Mouse (Mus musculus): Measurements from ENCODE around the gene Cdc26. TPM values are rescaled to one million over a fixed set of nuclear protein-coding genes. Genes with fewer than 3 reads are reported as not detected.

The Cdc26 gene
- polyA plus RNA-seq, 1 experiment from 2014 or later: 231 TPM

GRCm38 (mm10) chr4:62411606-62412005 lies 3.2 kb upstream of the Cdc26 start:
- H3K36me3 ChIP-seq (replicated peaks; ENCODE audit: control insufficient read depth, insufficient read depth, low read depth, low read length): peaks cover 1% of the 10 kb centered on the region
- ATAC-seq (replicated peaks; ENCODE audit: insufficient number of reproducible peaks, low FRiP score, low TSS enrichment, low read depth): no peak

GRCm38 (mm10) chr4:62410325-62410724 lies 1.9 kb upstream of the Cdc26 start:
- 90% methylated on average over 2 of the region's 2 CpGs for WGBS
- no peaks in the 10 kb centered on the region for H3K9me3 ChIP-seq (replicated peaks; ENCODE audit: control insufficient read depth, low read length)
- H3K4me2 ChIP-seq (ENCODE audit: low read depth, low read length): peak overlapping the region; percentile 74; the same call in 1 of the 2 replicates
- H3K9ac ChIP-seq (replicated peaks; ENCODE audit: low read length): no peak overlapping the region
- no peak overlapping the region for H3K27ac ChIP-seq (replicated peaks; ENCODE audit: low read depth, low read length)
- peak overlapping the region; percentile 70 for H3K4me3 ChIP-seq (ENCODE audit: low read depth, low read length)
- no peaks in the 10 kb centered on the region for H3K27me3 ChIP-seq (ENCODE audit: control insufficient read depth, insufficient read depth, low read length)
- ATAC-seq (replicated peaks; ENCODE audit: insufficient number of reproducible peaks, low FRiP score, low TSS enrichment, low read depth) (no peak), DNase-seq (ENCODE audit: low spot score) (no peak)
- no peaks in the 10 kb centered on the region; the same call in none of the 2 replicates for H3K36me3 ChIP-seq (replicated peaks; ENCODE audit: control insufficient read depth, insufficient read depth, low read depth, low read length)
- no peaks in the 10 kb centered on the region; the same call in 1 of the 2 replicates for H3K4me1 ChIP-seq (ENCODE audit: control insufficient read depth, insufficient read depth, low read length)

More at GRCm38 (mm10) chr4:62411606-62412005, 3.2 kb upstream of the Cdc26 start:
- no peaks in the 10 kb centered on the region for H3K4me1 ChIP-seq (ENCODE audit: control insufficient read depth, insufficient read depth, low read length)
- no peak for DNase-seq (ENCODE audit: low spot score)
- no peak overlapping the region for H3K4me3 ChIP-seq (ENCODE audit: low read depth, low read length)
- H3K9ac ChIP-seq (replicated peaks; ENCODE audit: low read length): no peak overlapping the region
- H3K9me3 ChIP-seq (replicated peaks; ENCODE audit: control insufficient read depth, low read length): no peaks in the 10 kb centered on the region
- H3K27me3 ChIP-seq (ENCODE audit: control insufficient read depth, insufficient read depth, low read length): no peaks in the 10 kb centered on the region
- 94% methylated on average over 10 of the region's 10 CpGs for WGBS
- no peak overlapping the region for H3K27ac ChIP-seq (replicated peaks; ENCODE audit: low read depth, low read length)
- no peak overlapping the region for H3K4me2 ChIP-seq (ENCODE audit: low read depth, low read length)

GRCm38 (mm10) chr4:62409615-62410014 lies 1.2 kb upstream of the Cdc26 start:
- peak overlapping the region; percentile 70 for H3K4me3 ChIP-seq (ENCODE audit: low read depth, low read length)
- no peaks in the 10 kb centered on the region for H3K27me3 ChIP-seq (ENCODE audit: control insufficient read depth, insufficient read depth, low read length)
- ATAC-seq (replicated peaks; ENCODE audit: insufficient number of reproducible peaks, low FRiP score, low TSS enrichment, low read depth) (no peak), DNase-seq (ENCODE audit: low spot score) (no peak)
- H3K36me3 ChIP-seq (replicated peaks; ENCODE audit: control insufficient read depth, insufficient read depth, low read depth, low read length): no peaks in the 10 kb centered on the region; the same call in none of the 2 replicates
- H3K4me2 ChIP-seq (ENCODE audit: low read depth, low read length): peak overlapping the region; percentile 74
- H3K9me3 ChIP-seq (replicated peaks; ENCODE audit: control insufficient read depth, low read length): no peaks in the 10 kb centered on the region
- peak overlapping the region; percentile 84 for H3K9ac ChIP-seq (replicated peaks; ENCODE audit: low read length)
- H3K27ac ChIP-seq (replicated peaks; ENCODE audit: low read depth, low read length): no peak overlapping the region
- 43% methylated on average over 6 of the region's 6 CpGs for WGBS
- H3K4me1 ChIP-seq (ENCODE audit: control insufficient read depth, insufficient read depth, low read length): no peaks in the 10 kb centered on the region; the same call in 1 of the 2 replicates

GRCm38 (mm10) chr4:62407730-62408582 lies 486 bp downstream of the Cdc26 start:
- H3K27ac ChIP-seq (replicated peaks; ENCODE audit: low read depth, low read length): peak overlapping the region; percentile 52
- H3K4me1 ChIP-seq (ENCODE audit: control insufficient read depth, insufficient read depth, low read length): no peaks in the 10 kb centered on the region; the same call in 1 of the 2 replicates
- H3K9ac ChIP-seq (replicated peaks; ENCODE audit: low read length): peak overlapping the region; percentile 84
- H3K27me3 ChIP-seq (ENCODE audit: control insufficient read depth, insufficient read depth, low read length): no peaks in the 10 kb centered on the region
- no peaks in the 10 kb centered on the region for H3K9me3 ChIP-seq (replicated peaks; ENCODE audit: control insufficient read depth, low read length)
- peak overlapping the region; percentile 70 for H3K4me3 ChIP-seq (ENCODE audit: low read depth, low read length)
- H3K36me3 ChIP-seq (replicated peaks; ENCODE audit: control insufficient read depth, insufficient read depth, low read depth, low read length): no peaks in the 10 kb centered on the region; the same call in 1 of the 2 replicates
- H3K4me2 ChIP-seq (ENCODE audit: low read depth, low read length): peak overlapping the region; percentile 32
- WGBS: under 1% methylated on average over 35 of the region's 35 CpGs
- DNase-seq (ENCODE audit: low spot score) (peak; percentile 87), ATAC-seq (replicated peaks; ENCODE audit: insufficient number of reproducible peaks, low FRiP score, low TSS enrichment, low read depth) (no peak; the same call in 1 of the 2 replicates)

- Histone ChIP-seq H3K27me3 (ENCODE audit: control insufficient read depth, insufficient read depth, low read length) (no peaks in the 10 kb centered on the region), H3K27ac (replicated peaks; ENCODE audit: low read depth, low read length) (no peak overlapping the region), H3K36me3 (replicated peaks; ENCODE audit: control insufficient read depth, insufficient read depth, low read depth, low read length) (peaks cover 8% of the 10 kb centered on the region), H3K9ac (replicated peaks; ENCODE audit: low read length) (no peak overlapping the region), H3K4me3 (ENCODE audit: low read depth, low read length) (no peak overlapping the region), H3K4me1 (ENCODE audit: control insufficient read depth, insufficient read depth, low read length) (no peaks in the 10 kb centered on the region; the same call in 1 of the 2 replicates), H3K4me2 (ENCODE audit: low read depth, low read length) (no peak overlapping the region), H3K9me3 (replicated peaks; ENCODE audit: control insufficient read depth, low read length) (no peaks in the 10 kb centered on the region)
- DNase-seq (ENCODE audit: low spot score) (no peak), ATAC-seq (replicated peaks; ENCODE audit: insufficient number of reproducible peaks, low FRiP score, low TSS enrichment, low read depth) (no peak)
- WGBS: 85% methylated on average over 4 of the region's 4 CpGs
These were observed 2.3 kb downstream of the Cdc26 start for GRCm38 (mm10) chr4:62406133-62406532.

GRCm38 (mm10) chr4:62398956-62399355 lies 9.5 kb downstream of the Cdc26 start:
- no peaks in the 10 kb centered on the region for H3K9me3 ChIP-seq (replicated peaks; ENCODE audit: control insufficient read depth, low read length)
- no peaks in the 10 kb centered on the region for H3K4me1 ChIP-seq (ENCODE audit: control insufficient read depth, insufficient read depth, low read length)
- H3K27me3 ChIP-seq (ENCODE audit: control insufficient read depth, insufficient read depth, low read length): no peaks in the 10 kb centered on the region
- peaks cover 16% of the 10 kb centered on the region for H3K36me3 ChIP-seq (replicated peaks; ENCODE audit: control insufficient read depth, insufficient read depth, low read depth, low read length)
- H3K4me3 ChIP-seq (ENCODE audit: low read depth, low read length): no peak overlapping the region
- ATAC-seq (replicated peaks; ENCODE audit: insufficient number of reproducible peaks, low FRiP score, low TSS enrichment, low read depth) (no peak), DNase-seq (ENCODE audit: low spot score) (no peak)
- no peak overlapping the region for H3K4me2 ChIP-seq (ENCODE audit: low read depth, low read length)
- 92% methylated on average over 3 of the region's 3 CpGs for WGBS
- H3K9ac ChIP-seq (replicated peaks; ENCODE audit: low read length): no peak overlapping the region
- no peak overlapping the region for H3K27ac ChIP-seq (replicated peaks; ENCODE audit: low read depth, low read length)

- Histone ChIP-seq H3K27me3 (ENCODE audit: control insufficient read depth, insufficient read depth, low read length) (no peaks in the 10 kb centered on the region), H3K9me3 (replicated peaks; ENCODE audit: control insufficient read depth, low read length) (no peaks in the 10 kb centered on the region), H3K4me1 (ENCODE audit: control insufficient read depth, insufficient read depth, low read length) (no peaks in the 10 kb centered on the region), H3K4me2 (ENCODE audit: low read depth, low read length) (no peak overlapping the region), H3K27ac (replicated peaks; ENCODE audit: low read depth, low read length) (no peak overlapping the region), H3K36me3 (replicated peaks; ENCODE audit: control insufficient read depth, insufficient read depth, low read depth, low read length) (peaks cover 15% of the 10 kb centered on the region), H3K4me3 (ENCODE audit: low read depth, low read length) (no peak overlapping the region), H3K9ac (replicated peaks; ENCODE audit: low read length) (no peak overlapping the region)
- DNase-seq (ENCODE audit: low spot score) (no peak), ATAC-seq (replicated peaks; ENCODE audit: insufficient number of reproducible peaks, low FRiP score, low TSS enrichment, low read depth) (no peak)
- 88% methylated on average over 4 of the region's 4 CpGs for WGBS
These were observed 10.7 kb downstream of the Cdc26 start for GRCm38 (mm10) chr4:62397616-62398365.

All from embryonic facial prominence, embryonic 11.5 days (tissue).